Mouse (Mus musculus): ENCODE results near the gene Pacs2. TPM values are rescaled to one million over a fixed set of nuclear protein-coding genes. Genes with fewer than 3 reads are reported as not detected.

Pacs2 gene
- polyA plus RNA-seq, 1 experiment from 2014 or later, result 26.1 TPM

GRCm38 (mm10) chr12:113099470-113100237 lies 85.3 kb downstream of the Pacs2 start:
- WGBS, result 32% methylated on average over 6 of the region's 6 CpGs
- no peak for ATAC-seq (ENCODE audit: low read depth)
- peak overlapping the region; percentile 100 for H3K9ac ChIP-seq

GRCm38 (mm10) chr12:113100448-113101076 lies 86.3 kb downstream of the Pacs2 start:
- Histone ChIP-seq H3K4me2 (peak overlapping the region; percentile 94; the same call in 1 of the 2 replicates), H3K9me3 (no peaks in the 10 kb centered on the region), H3K36me3 (no peaks in the 10 kb centered on the region), H3K4me3 (no peak overlapping the region), H3K27ac (replicated peaks) (0 out of 2 replicates have a peak overlapping the region, but pooled peaks have one; percentile 9), H3K9ac (peak overlapping the region; percentile 100; the same call in 1 of the 2 replicates), H3K4me1 (replicated peaks) (peaks cover 60% of the 10 kb centered on the region), H3K27me3 (no peaks in the 10 kb centered on the region)
- no peak for ATAC-seq (ENCODE audit: low read depth)
- WGBS, result 78% methylated on average over 5 of the region's 5 CpGs

More at GRCm38 (mm10) chr12:113099470-113100237, 85.3 kb downstream of the Pacs2 start:
- no peaks in the 10 kb centered on the region for H3K9me3 ChIP-seq
- H3K27ac ChIP-seq (replicated peaks), result peak overlapping the region; percentile 85; the same call in 1 of the 2 replicates
- H3K4me2 ChIP-seq, result peak overlapping the region; percentile 94
- peaks cover 60% of the 10 kb centered on the region for H3K4me1 ChIP-seq (replicated peaks)
- H3K27me3 ChIP-seq, result no peaks in the 10 kb centered on the region
- no peaks in the 10 kb centered on the region for H3K36me3 ChIP-seq
- H3K4me3 ChIP-seq, result peak overlapping the region; percentile 92

- WGBS, result 88% methylated on average over 9 of the region's 9 CpGs
- H3K36me3 ChIP-seq, result no peaks in the 10 kb centered on the region
- 0 out of 2 replicates have a peak overlapping the region, but pooled peaks have one; percentile 9 for H3K27ac ChIP-seq (replicated peaks)
- 0 out of 2 replicates have a peak overlapping the region, but pooled peaks have one; percentile 45 for H3K9ac ChIP-seq
- no peak for ATAC-seq (ENCODE audit: low read depth)
- H3K4me2 ChIP-seq, result no peak overlapping the region
- H3K9me3 ChIP-seq, result no peaks in the 10 kb centered on the region
- H3K4me3 ChIP-seq, result no peak overlapping the region
- peaks cover 60% of the 10 kb centered on the region for H3K4me1 ChIP-seq (replicated peaks)
- no peaks in the 10 kb centered on the region for H3K27me3 ChIP-seq
These were observed 87.1 kb downstream of the Pacs2 start for GRCm38 (mm10) chr12:113101251-113101960.

GRCm38 (mm10) chr12:113102461-113102860 lies 88.2 kb downstream of the Pacs2 start:
- no peaks in the 10 kb centered on the region for H3K27me3 ChIP-seq
- H3K27ac ChIP-seq (replicated peaks), result peak overlapping the region; percentile 59; the same call in 1 of the 2 replicates
- H3K4me1 ChIP-seq (replicated peaks), result peaks cover 60% of the 10 kb centered on the region
- no peaks in the 10 kb centered on the region for H3K36me3 ChIP-seq
- WGBS, result 67% methylated on average over 6 of the region's 6 CpGs
- no peaks in the 10 kb centered on the region for H3K9me3 ChIP-seq
- ATAC-seq (ENCODE audit: low read depth), result no peak
- no peak overlapping the region for H3K4me2 ChIP-seq
- H3K4me3 ChIP-seq, result no peak overlapping the region
- 0 out of 2 replicates have a peak overlapping the region, but pooled peaks have one; percentile 17 for H3K9ac ChIP-seq

GRCm38 (mm10) chr12:113103846-113104451 lies 89.6 kb downstream of the Pacs2 start:
- ATAC-seq (ENCODE audit: low read depth), result no peak
- Histone ChIP-seq H3K9me3 (no peaks in the 10 kb centered on the region), H3K9ac (no peak overlapping the region), H3K36me3 (no peaks in the 10 kb centered on the region), H3K4me1 (replicated peaks) (peaks cover 66% of the 10 kb centered on the region), H3K4me3 (no peak overlapping the region), H3K27ac (replicated peaks) (no peak overlapping the region), H3K27me3 (no peaks in the 10 kb centered on the region), H3K4me2 (no peak overlapping the region)
- 84% methylated on average over 8 of the region's 8 CpGs for WGBS

GRCm38 (mm10) chr12:113106386-113106785 lies 92.1 kb downstream of the Pacs2 start:
- Histone ChIP-seq H3K4me1 (replicated peaks) (peaks cover 58% of the 10 kb centered on the region), H3K9ac (no peak overlapping the region), H3K36me3 (no peaks in the 10 kb centered on the region), H3K27me3 (no peaks in the 10 kb centered on the region), H3K27ac (replicated peaks) (no peak overlapping the region), H3K4me2 (no peak overlapping the region), H3K4me3 (no peak overlapping the region), H3K9me3 (no peaks in the 10 kb centered on the region)
- 90% methylated on average over 6 of the region's 6 CpGs for WGBS
- no peak for ATAC-seq (ENCODE audit: low read depth)

GRCm38 (mm10) chr12:113107431-113108124 lies 93.3 kb downstream of the Pacs2 start:
- ATAC-seq (ENCODE audit: low read depth), result no peak
- Histone ChIP-seq H3K9me3 (no peaks in the 10 kb centered on the region), H3K4me1 (replicated peaks) (peaks cover 57% of the 10 kb centered on the region), H3K4me2 (no peak overlapping the region), H3K36me3 (peaks cover 6% of the 10 kb centered on the region; the same call in 1 of the 2 replicates), H3K9ac (no peak overlapping the region), H3K27ac (replicated peaks) (no peak overlapping the region), H3K27me3 (no peaks in the 10 kb centered on the region), H3K4me3 (no peak overlapping the region)
- WGBS, result 87% methylated on average over 4 of the region's 4 CpGs

- WGBS, result 87% methylated on average over 17 of the region's 17 CpGs
- Histone ChIP-seq H3K4me1 (replicated peaks) (peaks cover 45% of the 10 kb centered on the region), H3K36me3 (peaks cover 17% of the 10 kb centered on the region), H3K9me3 (no peaks in the 10 kb centered on the region), H3K27ac (replicated peaks) (no peak overlapping the region), H3K4me3 (no peak overlapping the region), H3K4me2 (no peak overlapping the region), H3K27me3 (no peaks in the 10 kb centered on the region), H3K9ac (no peak overlapping the region)
- no peak for ATAC-seq (ENCODE audit: low read depth)
These were observed 94.4 kb downstream of the Pacs2 start for GRCm38 (mm10) chr12:113108528-113109283.

GRCm38 (mm10) chr12:113109801-113110200 lies 95.5 kb downstream of the Pacs2 start:
- 87% methylated on average over 10 of the region's 10 CpGs for WGBS
- H3K9ac ChIP-seq, result 0 out of 2 replicates have a peak overlapping the region, but pooled peaks have one; percentile 5

GRCm38 (mm10) chr12:113114141-113114540 lies 99.8 kb downstream of the Pacs2 start:
- no peak overlapping the region for H3K4me3 ChIP-seq
- H3K27me3 ChIP-seq, result no peaks in the 10 kb centered on the region
- 93% methylated on average over 4 of the region's 4 CpGs for WGBS

More at GRCm38 (mm10) chr12:113109801-113110200, 95.5 kb downstream of the Pacs2 start:
- Histone ChIP-seq H3K36me3 (peaks cover 28% of the 10 kb centered on the region), H3K4me3 (no peak overlapping the region), H3K27ac (replicated peaks) (no peak overlapping the region), H3K27me3 (no peaks in the 10 kb centered on the region), H3K4me1 (replicated peaks) (peaks cover 41% of the 10 kb centered on the region), H3K9me3 (no peaks in the 10 kb centered on the region), H3K4me2 (no peak overlapping the region)
- no peak for ATAC-seq (ENCODE audit: low read depth)

More at GRCm38 (mm10) chr12:113114141-113114540, 99.8 kb downstream of the Pacs2 start:
- H3K9ac ChIP-seq, result no peak overlapping the region
- H3K36me3 ChIP-seq, result peaks cover 62% of the 10 kb centered on the region
- no peak for ATAC-seq (ENCODE audit: low read depth)
- no peaks in the 10 kb centered on the region for H3K9me3 ChIP-seq
- H3K4me2 ChIP-seq, result no peak overlapping the region
- no peak overlapping the region for H3K27ac ChIP-seq (replicated peaks)
- H3K4me1 ChIP-seq (replicated peaks), result peaks cover 20% of the 10 kb centered on the region

All from neural tube, embryonic 13.5 days (tissue).